Mouse (Mus musculus): ENCODE results near the gene Adamts9. TPM values are rescaled to one million over a fixed set of nuclear protein-coding genes. Genes with fewer than 3 reads are reported as not detected.
A peak's percentile ranks its signal among the peaks of the same experiment; 100 is the strongest.

Gene Adamts9
- polyA plus RNA-seq, 1 experiment from 2014 or later, result 1.3 TPM

- Histone ChIP-seq H3K9ac (replicated peaks; ENCODE audit: low read depth, low read length) (peak overlapping the region; percentile 27; the same call in 1 of the 2 replicates), H3K27me3 (replicated peaks; ENCODE audit: control insufficient read depth, insufficient read depth, low read length) (peaks cover 28% of the 10 kb centered on the region), H3K27ac (ENCODE audit: low read length) (no peak overlapping the region), H3K36me3 (ENCODE audit: control insufficient read depth, insufficient read depth) (no peaks in the 10 kb centered on the region), H3K4me1 (replicated peaks; ENCODE audit: control insufficient read depth, insufficient read depth, low read length) (peaks cover 36% of the 10 kb centered on the region), H3K4me3 (replicated peaks; ENCODE audit: low read length) (peak overlapping the region; percentile 50), H3K4me2 (ENCODE audit: low read length) (peak overlapping the region; percentile 98), H3K9me3 (ENCODE audit: control insufficient read depth, low read length) (no peaks in the 10 kb centered on the region)
- ATAC-seq, result peak; percentile 12
- 1% methylated on average over 37 of the region's 37 CpGs for WGBS
Measured at GRCm38 (mm10) chr6:92940191-92941131, 2.8 kb downstream of the Adamts9 start.

DNA sequence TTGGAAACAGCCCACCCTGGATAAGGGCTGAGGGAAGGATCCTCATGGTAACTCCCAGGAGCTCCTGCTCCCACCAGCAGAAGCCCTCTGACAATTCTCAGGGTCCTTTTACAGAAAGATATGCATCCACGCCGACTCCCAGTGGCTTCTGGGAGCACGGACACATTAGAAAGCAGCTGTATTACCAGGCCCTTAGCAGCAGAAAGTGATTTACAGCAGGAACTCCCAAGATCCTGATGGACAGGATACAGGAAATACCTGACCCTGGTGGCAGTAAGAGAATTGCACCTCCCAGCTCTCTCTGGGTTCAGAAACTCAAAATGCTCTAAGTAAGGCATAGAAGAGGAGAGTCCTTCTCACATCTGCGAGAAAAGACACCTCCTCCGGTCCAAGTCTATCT is 15.0 kb downstream of the Adamts9 start:
- no peaks in the 10 kb centered on the region for H3K9me3 ChIP-seq (ENCODE audit: control insufficient read depth, low read length)
- H3K4me3 ChIP-seq (replicated peaks; ENCODE audit: low read length), result no peak overlapping the region
- no peak overlapping the region for H3K27ac ChIP-seq (ENCODE audit: low read length)
- WGBS, result 92% methylated on average over 5 of the region's 5 CpGs
- no peak overlapping the region for H3K4me2 ChIP-seq (ENCODE audit: low read length)
- H3K36me3 ChIP-seq (ENCODE audit: control insufficient read depth, insufficient read depth), result no peaks in the 10 kb centered on the region
- H3K9ac ChIP-seq (replicated peaks; ENCODE audit: low read depth, low read length), result no peak overlapping the region
- no peaks in the 10 kb centered on the region for H3K4me1 ChIP-seq (replicated peaks; ENCODE audit: control insufficient read depth, insufficient read depth, low read length)
- no peak for ATAC-seq
- no peaks in the 10 kb centered on the region for H3K27me3 ChIP-seq (replicated peaks; ENCODE audit: control insufficient read depth, insufficient read depth, low read length)

DNA sequence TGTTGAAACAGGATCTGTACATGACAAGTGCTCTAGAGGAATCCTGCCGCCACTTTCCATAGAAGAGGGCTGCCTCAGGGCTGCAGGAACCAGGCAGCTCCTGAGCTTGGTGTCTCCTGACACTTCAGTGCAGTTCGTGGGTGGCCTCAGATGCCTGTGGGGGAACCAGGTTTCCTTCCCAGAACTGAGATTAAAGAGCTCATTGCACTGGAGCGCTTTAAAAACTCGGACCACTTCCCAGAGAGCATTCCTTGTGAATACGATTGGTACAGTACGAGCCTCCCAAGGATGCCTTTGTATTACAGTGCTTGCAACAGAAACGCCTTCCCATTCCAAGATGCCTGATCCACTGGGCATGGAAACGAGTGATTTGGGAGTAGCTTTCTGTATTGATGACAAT is 18.8 kb downstream of the Adamts9 start:
- no peaks in the 10 kb centered on the region for H3K4me1 ChIP-seq (replicated peaks; ENCODE audit: control insufficient read depth, insufficient read depth, low read length)
- H3K27me3 ChIP-seq (replicated peaks; ENCODE audit: control insufficient read depth, insufficient read depth, low read length), result no peaks in the 10 kb centered on the region
- no peak overlapping the region for H3K27ac ChIP-seq (ENCODE audit: low read length)
- 54% methylated on average over 8 of the region's 8 CpGs for WGBS
- H3K9me3 ChIP-seq (ENCODE audit: control insufficient read depth, low read length), result no peaks in the 10 kb centered on the region
- H3K4me3 ChIP-seq (replicated peaks; ENCODE audit: low read length), result no peak overlapping the region
- ATAC-seq, result 0 out of 2 replicates have a peak, but pooled peaks have one; percentile 26
- H3K4me2 ChIP-seq (ENCODE audit: low read length), result no peak overlapping the region
- no peaks in the 10 kb centered on the region for H3K36me3 ChIP-seq (ENCODE audit: control insufficient read depth, insufficient read depth)
- no peak overlapping the region for H3K9ac ChIP-seq (replicated peaks; ENCODE audit: low read depth, low read length)

DNA sequence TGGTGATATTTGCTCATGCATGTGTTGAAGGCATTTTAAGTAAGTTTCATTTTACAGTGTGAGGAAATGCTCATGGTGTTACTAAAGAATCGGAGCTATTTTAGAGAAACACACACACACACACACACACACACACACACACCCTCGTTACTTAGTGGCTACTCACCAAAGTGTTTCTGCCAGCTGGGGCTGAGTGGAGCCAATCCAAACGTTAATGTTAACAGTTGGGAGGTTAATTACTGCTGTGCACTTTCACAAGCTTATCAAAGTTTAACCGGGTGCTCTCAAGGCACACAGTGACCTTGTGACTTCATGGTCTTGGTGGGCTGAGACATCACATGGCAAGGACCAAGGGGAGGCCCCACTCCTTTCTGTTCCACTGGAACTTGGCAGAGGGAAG is 21.4 kb downstream of the Adamts9 start:
- H3K4me2 ChIP-seq (ENCODE audit: low read length), result no peak overlapping the region
- no peaks in the 10 kb centered on the region for H3K27me3 ChIP-seq (replicated peaks; ENCODE audit: control insufficient read depth, insufficient read depth, low read length)
- ATAC-seq, result no peak
- no peak overlapping the region for H3K27ac ChIP-seq (ENCODE audit: low read length)
- no peaks in the 10 kb centered on the region for H3K4me1 ChIP-seq (replicated peaks; ENCODE audit: control insufficient read depth, insufficient read depth, low read length)
- WGBS, result 27% methylated on average over 4 of the region's 4 CpGs
- H3K4me3 ChIP-seq (replicated peaks; ENCODE audit: low read length), result no peak overlapping the region
- H3K9ac ChIP-seq (replicated peaks; ENCODE audit: low read depth, low read length), result no peak overlapping the region
- H3K36me3 ChIP-seq (ENCODE audit: control insufficient read depth, insufficient read depth), result no peaks in the 10 kb centered on the region
- no peaks in the 10 kb centered on the region for H3K9me3 ChIP-seq (ENCODE audit: control insufficient read depth, low read length)

DNA sequence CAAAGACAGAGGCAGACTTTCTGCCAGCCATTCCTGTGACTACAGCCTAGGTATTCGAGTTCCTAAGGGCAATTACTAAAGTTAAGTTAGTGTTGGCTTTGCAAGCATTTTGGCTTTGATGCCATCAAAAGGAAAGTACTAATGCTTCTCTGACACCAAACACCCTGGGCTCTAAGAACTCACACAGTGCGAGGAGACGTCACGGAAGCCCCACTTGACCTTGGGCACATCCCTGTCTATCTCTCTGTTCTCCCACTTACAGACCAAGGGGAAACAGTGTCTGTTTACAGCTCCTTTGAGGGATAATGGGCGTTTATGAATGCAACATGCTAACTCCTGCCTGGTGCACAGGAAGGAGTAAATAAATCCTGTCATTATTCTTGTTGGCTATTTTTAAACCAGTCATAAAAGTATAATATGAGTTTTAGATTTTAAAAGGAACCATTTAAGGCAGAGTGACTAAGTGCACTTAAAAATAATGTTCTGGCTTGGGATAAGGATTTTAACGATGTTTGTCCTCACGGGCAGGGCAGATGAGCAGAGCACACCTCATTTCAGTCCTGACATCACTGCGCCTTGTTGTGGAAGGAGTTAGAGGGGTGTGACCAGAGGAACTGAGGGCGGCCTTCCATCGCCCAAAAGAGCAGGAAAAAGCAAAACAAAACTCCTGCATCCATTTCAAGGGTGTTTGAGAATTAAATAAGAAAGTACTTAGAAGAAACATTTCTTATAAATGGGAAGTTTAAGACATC is 22.2 kb downstream of the Adamts9 start:
- 70% methylated on average over 10 of the region's 10 CpGs for WGBS
- H3K4me3 ChIP-seq (replicated peaks; ENCODE audit: low read length), result no peak overlapping the region
- H3K36me3 ChIP-seq (ENCODE audit: control insufficient read depth, insufficient read depth), result no peaks in the 10 kb centered on the region
- no peak overlapping the region for H3K9ac ChIP-seq (replicated peaks; ENCODE audit: low read depth, low read length)
- no peak overlapping the region for H3K27ac ChIP-seq (ENCODE audit: low read length)
- H3K4me1 ChIP-seq (replicated peaks; ENCODE audit: control insufficient read depth, insufficient read depth, low read length), result no peaks in the 10 kb centered on the region
- no peak overlapping the region for H3K4me2 ChIP-seq (ENCODE audit: low read length)
- H3K9me3 ChIP-seq (ENCODE audit: control insufficient read depth, low read length), result no peaks in the 10 kb centered on the region
- no peak for ATAC-seq
- H3K27me3 ChIP-seq (replicated peaks; ENCODE audit: control insufficient read depth, insufficient read depth, low read length), result no peaks in the 10 kb centered on the region

GRCm38 (mm10) chr6:92910611-92911010 is 32.7 kb downstream of the Adamts9 start:
- Histone ChIP-seq H3K4me3 (replicated peaks; ENCODE audit: low read length) (no peak overlapping the region), H3K9ac (replicated peaks; ENCODE audit: low read depth, low read length) (no peak overlapping the region), H3K4me2 (ENCODE audit: low read length) (no peak overlapping the region), H3K36me3 (ENCODE audit: control insufficient read depth, insufficient read depth) (no peaks in the 10 kb centered on the region), H3K27ac (ENCODE audit: low read length) (no peak overlapping the region), H3K4me1 (replicated peaks; ENCODE audit: control insufficient read depth, insufficient read depth, low read length) (no peaks in the 10 kb centered on the region), H3K9me3 (ENCODE audit: control insufficient read depth, low read length) (no peaks in the 10 kb centered on the region), H3K27me3 (replicated peaks; ENCODE audit: control insufficient read depth, insufficient read depth, low read length) (no peaks in the 10 kb centered on the region)
- no peak for ATAC-seq
- WGBS, result 88% methylated on average over 3 of the region's 3 CpGs

DNA sequence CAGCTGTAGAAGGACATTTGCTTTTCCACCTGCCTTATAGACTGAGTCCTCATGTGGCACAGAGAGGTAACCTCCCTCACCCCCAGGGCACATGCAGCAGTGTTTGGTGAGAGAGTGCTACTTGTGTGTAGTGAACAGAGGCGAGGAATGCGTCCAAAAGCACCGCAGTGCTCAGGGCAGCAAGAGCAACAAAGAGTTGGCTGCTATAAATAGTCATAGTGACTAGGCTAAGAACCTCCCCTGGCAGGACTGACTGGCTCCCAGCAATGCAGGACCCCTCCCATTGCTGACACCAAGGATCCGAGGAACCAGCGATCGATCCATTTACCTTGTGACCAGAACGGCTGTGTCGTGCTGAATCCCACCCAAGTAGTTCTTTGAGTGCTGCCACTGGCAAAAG is 33.9 kb downstream of the Adamts9 start:
- Histone ChIP-seq H3K27ac (ENCODE audit: low read length) (no peak overlapping the region), H3K9ac (replicated peaks; ENCODE audit: low read depth, low read length) (no peak overlapping the region), H3K27me3 (replicated peaks; ENCODE audit: control insufficient read depth, insufficient read depth, low read length) (no peaks in the 10 kb centered on the region), H3K9me3 (ENCODE audit: control insufficient read depth, low read length) (no peaks in the 10 kb centered on the region), H3K4me2 (ENCODE audit: low read length) (no peak overlapping the region), H3K36me3 (ENCODE audit: control insufficient read depth, insufficient read depth) (no peaks in the 10 kb centered on the region), H3K4me1 (replicated peaks; ENCODE audit: control insufficient read depth, insufficient read depth, low read length) (0 out of 2 replicates have a peak, but pooled peaks cover 2% of the 10 kb centered on the region), H3K4me3 (replicated peaks; ENCODE audit: low read length) (no peak overlapping the region)
- ATAC-seq, result no peak
- WGBS, result 70% methylated on average over 8 of the region's 8 CpGs

DNA sequence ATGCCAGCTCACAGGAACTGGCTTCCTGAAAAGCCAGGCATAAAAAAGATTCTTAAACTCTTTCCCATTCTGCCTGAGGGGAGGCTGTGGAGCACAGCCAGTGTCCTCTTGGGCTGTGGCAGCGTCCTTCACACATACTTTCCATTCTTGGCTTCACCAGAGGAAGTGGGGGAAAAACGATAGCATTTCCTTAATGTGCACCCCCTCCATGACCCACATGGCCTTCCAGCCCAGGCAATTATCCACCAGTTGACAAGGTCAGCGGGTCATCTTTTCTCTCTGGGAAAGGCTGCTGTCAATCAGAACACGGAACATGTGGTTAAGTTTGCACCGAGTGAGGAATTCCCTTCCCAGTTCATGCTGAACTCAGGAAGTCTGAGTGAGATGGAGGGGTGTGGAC is 37.4 kb downstream of the Adamts9 start:
- Histone ChIP-seq H3K4me3 (replicated peaks; ENCODE audit: low read length) (no peak overlapping the region), H3K27ac (ENCODE audit: low read length) (no peak overlapping the region), H3K9me3 (ENCODE audit: control insufficient read depth, low read length) (no peaks in the 10 kb centered on the region), H3K9ac (replicated peaks; ENCODE audit: low read depth, low read length) (no peak overlapping the region), H3K4me2 (ENCODE audit: low read length) (no peak overlapping the region), H3K4me1 (replicated peaks; ENCODE audit: control insufficient read depth, insufficient read depth, low read length) (0 out of 2 replicates have a peak, but pooled peaks cover 4% of the 10 kb centered on the region), H3K36me3 (ENCODE audit: control insufficient read depth, insufficient read depth) (no peaks in the 10 kb centered on the region), H3K27me3 (replicated peaks; ENCODE audit: control insufficient read depth, insufficient read depth, low read length) (no peaks in the 10 kb centered on the region)
- ATAC-seq, result no peak
- WGBS, result 41% methylated on average over 5 of the region's 5 CpGs

DNA sequence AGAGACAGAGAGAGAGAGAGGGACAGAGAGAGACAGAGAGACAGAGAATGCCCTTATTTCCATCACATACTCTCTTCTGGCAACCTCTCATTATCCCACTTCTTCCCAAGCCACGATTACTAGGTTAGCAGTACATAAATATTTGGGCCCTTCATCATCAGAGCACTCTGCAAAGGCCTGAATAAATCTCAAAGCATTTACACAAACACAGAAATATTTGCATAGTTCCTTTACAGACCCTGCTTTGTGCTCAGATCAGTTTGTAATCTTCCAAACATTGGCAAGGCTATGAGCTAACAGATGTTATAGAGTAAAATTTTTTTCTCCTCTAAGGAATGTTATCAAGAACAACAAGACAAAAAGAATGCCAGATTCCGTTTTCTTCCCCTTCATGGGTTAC is 38.8 kb downstream of the Adamts9 start:
- Histone ChIP-seq H3K27ac (ENCODE audit: low read length) (no peak overlapping the region), H3K36me3 (ENCODE audit: control insufficient read depth, insufficient read depth) (no peaks in the 10 kb centered on the region), H3K4me1 (replicated peaks; ENCODE audit: control insufficient read depth, insufficient read depth, low read length) (0 out of 2 replicates have a peak, but pooled peaks cover 4% of the 10 kb centered on the region), H3K27me3 (replicated peaks; ENCODE audit: control insufficient read depth, insufficient read depth, low read length) (no peaks in the 10 kb centered on the region), H3K4me3 (replicated peaks; ENCODE audit: low read length) (no peak overlapping the region), H3K4me2 (ENCODE audit: low read length) (no peak overlapping the region), H3K9ac (replicated peaks; ENCODE audit: low read depth, low read length) (no peak overlapping the region), H3K9me3 (ENCODE audit: control insufficient read depth, low read length) (no peaks in the 10 kb centered on the region)
- 28% methylated on average over 2 of the region's 2 CpGs for WGBS
- ATAC-seq, result no peak
